Mouse (Mus musculus) layer of hippocampus, adult 8-10 months (tissue): ENCODE measurements around the gene Fbxo8. TPM values are rescaled to one million over a fixed set of nuclear protein-coding genes. Genes with fewer than 3 reads are reported as not detected.

Experiments
- DNase-seq, 2 experiments: peaks; one replicate each; pipeline ENCODE4 v3.0.0; 2022; ENCODE audit warnings: low spot score in 2 of 2
- total RNA-seq, 4 experiments: library from RNA; stranded (reverse); gene quantifications; 2 replicates each; pipeline ENCODE4 v1.2.4; 2022

The Fbxo8 gene
- total RNA-seq, result 10 to 100 TPM; 22.4 to 32.3 (median 29.8) TPM

DNA sequence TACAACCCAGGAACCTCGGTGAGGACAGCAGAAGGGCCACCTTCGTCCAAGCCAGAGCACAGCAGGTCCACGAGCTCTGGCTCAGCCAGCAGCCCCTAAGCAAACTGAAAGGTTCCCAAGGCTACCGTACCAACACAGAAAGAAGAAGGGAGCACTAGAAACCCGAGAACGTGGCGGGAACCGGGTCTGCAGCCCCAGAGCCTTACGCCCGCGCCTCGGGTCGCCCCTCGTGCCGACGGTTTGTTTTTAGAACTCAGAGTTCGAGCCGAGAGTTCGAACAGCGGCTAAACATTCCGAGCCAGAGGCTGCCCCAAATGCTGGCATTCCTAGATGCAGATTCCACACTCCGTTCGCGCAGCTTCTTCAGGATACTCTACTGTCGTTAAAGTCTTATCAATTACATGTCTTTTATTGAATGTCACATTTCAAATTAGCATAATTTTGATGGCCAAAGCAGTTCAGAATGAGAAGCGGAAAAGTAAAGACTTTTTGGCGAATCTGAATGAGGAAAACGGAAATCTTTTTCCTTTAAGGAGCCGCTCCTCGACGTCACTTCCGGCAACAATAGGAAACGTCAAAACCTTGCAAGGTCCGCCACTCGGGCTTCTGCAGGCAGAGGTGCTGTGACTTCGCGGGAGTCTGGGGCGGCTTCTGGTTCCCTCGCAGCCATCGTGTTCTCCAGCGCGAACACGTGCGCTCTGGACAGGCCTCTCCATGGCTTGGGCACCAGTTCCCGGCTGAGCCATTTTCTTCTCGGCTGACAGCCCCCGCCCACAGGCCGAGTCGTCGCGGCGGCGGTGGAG lies at the start of gene Fbxo8, which contains the start of gene Cep44:
Gene Fbxo8 (plus strand): TSS at position 533 of the 803 bp plus-strand sequence.
Gene Cep44 (minus strand): TSS at position 490 of the 803 bp plus-strand sequence.
- DNase-seq, result peak; percentile 76 to 78

DNA sequence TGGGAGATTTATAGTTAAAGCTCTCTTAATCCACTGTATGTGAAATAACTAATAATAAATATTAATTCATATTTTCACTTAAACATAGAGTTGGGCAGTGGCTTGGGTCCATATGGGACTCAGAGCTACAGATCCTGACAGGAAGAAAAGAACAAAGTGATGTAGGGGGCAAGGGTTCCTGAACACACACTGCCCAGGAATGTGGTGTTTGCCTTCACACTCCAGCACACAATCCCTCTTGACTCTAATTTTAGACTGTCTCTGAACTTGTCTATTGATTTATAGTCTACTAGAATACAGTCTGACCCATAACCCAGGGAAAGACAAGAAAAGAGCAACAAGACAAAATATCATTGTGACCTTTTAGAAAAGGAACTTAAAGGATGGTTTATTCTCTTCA lies 49.0 kb upstream of the Fbxo8 start:
- no peak for DNase-seq

DNA sequence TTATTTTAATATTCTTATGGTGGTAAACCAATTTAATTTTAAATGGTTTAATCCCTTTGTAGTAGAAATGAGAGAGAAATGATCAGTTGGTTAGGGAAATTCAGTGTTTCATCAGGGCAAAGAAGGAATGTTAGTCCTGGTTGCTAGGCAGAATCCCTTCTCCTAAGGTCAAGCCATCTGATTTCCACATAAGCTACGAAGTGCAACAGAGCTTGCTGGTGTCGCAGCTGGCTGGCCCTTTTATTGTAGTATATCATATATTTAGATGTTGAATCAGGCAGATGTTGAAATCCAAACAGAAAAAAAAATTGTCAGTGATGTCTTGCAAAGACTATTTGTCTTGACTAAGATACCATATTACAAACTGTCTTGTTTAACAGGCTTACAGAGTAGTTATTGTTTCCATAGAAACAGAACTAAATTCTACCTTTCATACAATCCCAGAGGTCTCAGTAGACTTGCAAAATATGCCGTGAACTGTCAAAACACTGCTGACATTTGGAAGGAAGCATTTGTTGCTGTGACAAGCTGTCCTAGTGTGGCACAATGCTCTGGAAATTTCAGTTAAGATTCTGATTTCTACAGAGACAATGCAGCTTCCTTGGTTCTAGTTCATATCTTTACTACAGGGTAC lies 42.5 kb upstream of the Fbxo8 start:
- DNase-seq, result no peak

DNA sequence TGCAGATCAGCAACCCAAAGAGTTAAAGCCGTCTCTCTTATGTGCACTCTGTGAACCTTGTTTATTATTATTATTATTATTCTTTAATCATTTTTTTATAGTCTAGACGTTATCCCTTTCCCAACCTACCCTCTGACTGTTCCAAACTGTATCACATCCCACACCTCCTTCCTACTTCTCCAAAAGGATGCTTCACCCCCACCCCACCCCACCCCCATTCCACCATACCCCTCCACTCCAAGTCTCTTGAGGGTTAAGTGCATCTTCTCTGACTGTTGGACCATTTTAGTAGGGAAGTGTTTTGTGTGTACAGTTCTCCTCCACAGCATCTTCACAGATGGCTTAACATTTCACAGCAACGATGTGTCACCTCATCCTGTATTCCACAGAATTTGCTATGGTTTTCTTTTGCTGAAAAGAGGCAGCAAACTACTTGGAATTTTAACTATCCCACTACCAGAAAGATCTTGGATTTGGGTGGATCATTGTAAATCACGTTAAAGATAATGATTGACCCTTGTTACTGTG lies 41.9 kb upstream of the Fbxo8 start:
- no peak for DNase-seq

DNA sequence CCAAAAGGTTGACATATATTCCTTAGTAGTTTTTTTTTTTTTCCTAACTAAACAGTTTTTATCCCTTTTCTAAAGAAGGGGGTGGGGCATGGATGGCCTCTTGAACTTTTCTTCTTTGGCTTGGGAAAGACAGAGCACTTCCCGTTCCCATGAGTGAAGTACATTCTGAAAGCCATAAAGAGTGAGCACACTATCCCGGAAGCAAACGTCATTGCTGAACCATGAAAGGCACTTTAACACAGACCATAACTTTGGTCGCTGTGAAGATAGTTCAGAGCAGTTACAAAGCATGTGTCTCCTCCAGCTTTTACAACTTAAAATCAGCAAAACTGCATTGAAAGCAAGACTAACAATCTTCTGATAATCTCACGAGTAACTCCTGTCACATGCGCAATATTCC lies 32.0 kb upstream of the Fbxo8 start:
- DNase-seq, result no peak

DNA sequence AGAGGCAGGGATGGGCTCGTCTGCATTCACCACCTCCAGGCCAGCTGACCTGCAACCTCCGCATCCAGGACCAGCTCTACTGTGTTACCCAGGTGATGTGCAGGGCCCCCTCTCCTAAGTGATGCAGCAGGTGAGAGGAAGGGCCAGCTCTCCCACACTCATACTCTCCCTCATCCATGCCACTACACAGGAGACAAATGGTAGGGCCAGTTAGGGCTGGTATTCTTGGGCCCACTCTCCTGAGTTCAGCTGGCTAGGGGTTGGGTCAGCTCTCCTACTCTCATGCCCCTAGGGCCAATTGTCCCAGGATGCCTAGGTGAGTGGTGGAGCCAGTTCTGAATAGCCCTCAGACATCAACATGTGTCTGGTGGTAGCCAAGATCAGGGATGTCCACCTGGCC lies 30.6 kb upstream of the Fbxo8 start:
- DNase-seq, result no peak

DNA sequence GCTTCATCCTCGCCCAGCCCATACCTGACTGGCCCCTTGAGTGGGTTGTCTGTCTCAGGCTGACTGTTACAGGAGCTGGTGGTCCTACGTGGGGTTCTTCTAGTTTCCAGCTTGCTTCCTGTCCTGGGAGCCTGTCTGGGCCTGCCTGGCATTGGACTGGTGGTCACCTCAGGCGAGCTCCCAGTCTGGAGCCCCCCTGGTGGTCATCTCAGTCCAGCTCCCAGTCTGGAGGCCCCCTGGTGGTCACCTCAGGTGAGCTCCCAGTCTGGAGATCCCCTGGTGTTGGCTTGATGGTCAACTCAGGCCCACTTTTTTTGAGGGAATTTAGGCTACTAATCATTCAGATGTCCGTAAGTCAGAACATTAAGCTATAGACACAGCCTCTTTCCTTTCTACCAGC lies 29.8 kb upstream of the Fbxo8 start:
- DNase-seq, result no peak

DNA sequence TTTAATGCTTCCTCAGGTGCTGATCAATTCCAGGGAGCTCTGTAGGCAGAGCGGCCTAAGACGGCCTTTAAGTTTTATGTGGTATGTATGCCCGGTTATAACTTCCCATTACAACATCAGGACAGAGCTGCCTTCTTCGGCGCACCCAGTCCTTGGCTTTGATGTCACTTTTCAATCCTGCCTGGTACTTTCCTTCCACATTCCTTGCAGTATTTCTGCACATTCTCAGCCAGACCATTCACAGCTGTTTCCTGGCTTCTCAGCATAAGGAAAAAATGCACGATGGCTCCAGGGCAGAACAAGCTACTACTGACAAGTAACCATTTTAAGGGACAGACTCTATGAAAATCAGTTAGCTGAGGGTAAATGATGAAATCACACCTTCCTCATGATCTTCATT lies 22.0 kb upstream of the Fbxo8 start:
- no peak for DNase-seq

DNA sequence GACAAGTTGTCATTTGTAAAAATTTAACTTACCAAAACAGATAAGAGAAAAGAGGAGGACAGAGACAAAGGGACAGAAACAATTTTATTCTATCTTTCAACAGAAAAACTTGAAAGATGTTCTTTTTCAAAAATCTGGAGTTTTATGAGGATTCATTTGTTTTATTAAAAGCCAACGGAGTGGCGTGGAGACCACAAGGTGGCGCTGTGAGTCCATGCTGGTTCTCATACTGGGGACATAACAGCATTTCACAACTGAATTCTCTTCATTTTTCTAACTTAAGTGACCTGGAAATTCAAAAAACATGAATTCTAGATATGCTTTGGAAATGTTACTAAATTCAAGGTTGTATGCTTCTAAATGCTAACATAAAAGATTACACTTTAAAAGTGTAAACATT lies 20.5 kb upstream of the Fbxo8 start:
- peak in 1 of 2 experiments; percentile 40 for DNase-seq

DNA sequence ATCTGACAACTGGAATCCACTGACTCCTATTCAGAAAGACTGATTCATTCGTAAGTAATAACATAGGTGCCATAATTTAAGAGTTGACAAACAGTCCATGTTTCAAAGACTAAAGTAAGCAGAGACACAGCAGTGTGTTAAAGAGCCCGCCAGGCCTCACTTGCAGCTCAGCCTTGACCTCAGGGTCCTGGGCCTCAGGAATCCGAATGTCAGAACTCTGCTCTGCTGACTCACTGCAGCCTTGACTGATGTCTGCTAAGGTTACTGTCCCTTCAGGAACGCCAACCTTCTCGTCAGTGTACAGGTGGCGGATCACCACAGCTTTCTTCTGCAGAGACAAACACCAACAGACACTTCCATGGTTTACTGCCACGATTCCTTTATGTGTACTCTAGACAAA lies 10.2 kb upstream of the Fbxo8 start:
- no peak for DNase-seq

DNA sequence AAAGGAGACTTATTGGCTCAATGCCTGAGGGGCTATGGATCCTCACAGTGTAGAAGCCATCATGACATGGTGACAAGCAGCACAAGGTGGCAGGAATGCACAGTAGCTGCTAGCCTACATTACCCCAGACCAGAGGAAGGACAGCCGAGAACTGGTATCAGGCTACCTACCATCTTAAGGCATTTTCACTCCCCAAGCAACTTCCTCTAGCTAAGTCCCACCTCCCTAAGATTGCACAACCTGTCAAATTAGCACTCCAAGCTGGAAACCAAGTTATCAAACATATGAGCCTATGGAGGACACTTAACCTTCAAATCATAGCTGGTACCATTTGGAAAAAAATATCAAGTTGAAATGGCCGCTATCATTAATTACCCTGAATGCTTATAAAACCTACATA lies 3.0 kb upstream of the Fbxo8 start:
- DNase-seq, result no peak

DNA sequence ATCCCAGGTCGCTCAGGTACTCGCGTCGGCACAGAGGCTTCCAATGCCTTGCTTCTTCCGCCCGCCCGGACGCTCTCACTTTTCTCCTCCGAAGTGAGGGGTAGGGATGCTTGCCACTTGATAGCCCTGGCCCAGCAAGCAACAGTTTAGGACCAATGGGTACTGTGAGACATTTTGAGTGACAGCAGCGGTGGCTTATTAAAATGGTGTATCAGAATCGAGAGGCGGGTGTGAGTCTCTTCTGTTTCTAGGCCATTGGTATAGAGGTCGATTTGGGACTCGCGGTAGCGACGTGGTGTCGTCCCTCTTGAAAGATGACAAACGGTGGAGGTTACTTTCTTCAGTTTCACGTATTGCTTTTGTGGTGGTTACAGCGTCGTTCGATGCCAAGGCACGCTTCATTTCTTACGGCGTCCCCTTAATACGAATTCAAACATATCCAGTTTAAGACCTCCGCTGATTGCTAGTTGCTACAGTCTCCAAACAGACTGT lies 517 bp downstream of the Fbxo8 start:
- peak; percentile 92 for DNase-seq

DNA sequence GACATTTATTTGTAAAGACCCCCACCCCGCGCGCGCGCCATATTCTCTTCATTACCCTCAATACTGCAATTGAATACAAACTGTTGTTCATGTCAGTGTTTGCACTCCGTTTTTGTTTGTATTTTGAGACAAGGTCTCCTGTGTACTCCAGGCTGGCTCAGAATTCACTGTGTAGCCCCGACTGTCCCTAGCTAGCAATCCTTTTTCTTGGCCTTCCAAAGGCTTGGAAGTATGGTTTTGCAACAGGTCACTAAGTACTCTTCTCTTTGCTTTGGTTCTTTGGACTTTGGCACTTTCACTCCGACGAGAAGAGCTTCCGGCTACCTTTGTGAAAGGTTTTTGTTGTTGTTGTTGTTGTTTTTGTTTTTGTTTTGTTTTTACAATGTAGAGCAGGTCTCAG lies 1.2 kb downstream of the Fbxo8 start:
- no peak for DNase-seq

DNA sequence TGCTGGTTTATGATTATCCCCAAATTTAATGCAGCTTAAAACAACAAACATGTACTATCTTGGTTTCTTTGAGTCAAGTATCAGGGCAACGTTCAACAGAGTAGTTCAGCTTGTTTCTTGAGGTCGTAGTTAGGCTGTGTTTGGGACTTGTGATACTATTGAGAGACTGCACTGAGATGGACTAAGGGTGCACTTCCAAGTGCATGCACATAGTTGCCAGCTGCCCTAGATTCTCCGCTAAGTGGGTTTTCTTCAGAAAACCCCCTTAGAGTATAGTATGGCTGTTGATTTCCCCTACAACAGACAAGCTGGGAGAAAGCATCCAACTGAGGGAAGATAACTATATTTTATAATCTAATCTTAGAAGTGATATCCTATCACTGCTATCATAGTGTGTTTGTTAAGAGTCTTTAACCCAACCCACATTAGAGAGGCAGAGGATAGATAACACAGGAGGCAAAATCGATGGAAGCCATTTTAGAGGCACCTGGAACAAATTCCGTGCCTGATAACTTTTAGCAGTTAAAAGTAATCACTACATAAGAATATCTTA lies 1.7 kb downstream of the Fbxo8 start:
- no peak for DNase-seq

DNA sequence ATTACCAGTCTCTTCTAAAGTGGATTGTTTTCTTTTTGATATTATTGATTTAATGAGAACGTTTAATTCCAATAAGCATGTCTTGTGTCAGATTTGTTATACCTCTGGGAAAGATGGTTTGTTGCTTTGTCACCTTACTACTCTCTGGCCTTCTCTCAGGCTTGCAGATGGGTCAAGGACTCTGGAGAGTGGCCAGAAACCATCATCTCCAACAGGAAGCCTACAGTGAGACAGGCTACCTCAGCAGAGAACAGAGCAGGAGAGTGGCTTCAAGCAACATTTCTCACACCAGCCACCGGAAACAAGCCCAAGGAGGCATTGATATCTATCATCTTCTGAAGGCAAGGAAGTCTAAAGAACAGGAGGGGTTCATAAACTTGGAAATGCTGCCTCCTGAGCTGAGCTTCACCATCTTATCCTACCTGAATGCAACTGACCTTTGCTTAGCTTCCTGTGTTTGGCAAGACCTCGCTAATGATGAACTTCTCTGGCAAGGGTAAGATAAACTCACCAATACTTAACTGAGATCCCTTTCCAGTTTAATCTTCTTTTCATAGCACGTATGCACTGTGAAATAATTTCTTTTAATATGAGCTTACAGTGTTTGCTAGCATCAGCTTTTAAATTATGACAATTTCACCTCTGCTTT lies 13.6 kb downstream of the Fbxo8 start:
- DNase-seq, result no peak

DNA sequence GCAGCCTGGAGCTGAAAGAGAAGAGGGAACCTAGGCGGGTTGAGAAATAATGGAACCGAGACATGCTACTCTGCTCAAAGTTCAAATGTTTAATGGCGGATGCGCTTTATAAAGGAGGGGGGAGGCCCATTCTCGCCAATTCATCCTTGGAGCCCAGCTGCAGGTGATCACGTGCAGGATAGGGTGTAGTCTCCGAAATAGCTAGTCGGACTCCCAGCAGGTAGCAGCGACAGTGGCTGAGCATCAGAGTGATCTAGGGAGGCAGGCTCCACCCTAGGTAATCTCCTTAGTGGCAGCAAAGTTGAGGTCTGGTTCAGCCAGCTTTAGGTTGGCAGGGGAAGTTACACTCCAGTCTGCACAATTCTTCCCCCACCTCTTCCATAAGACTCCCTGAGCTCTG lies 16.0 kb downstream of the Fbxo8 start:
- DNase-seq, result no peak

DNA sequence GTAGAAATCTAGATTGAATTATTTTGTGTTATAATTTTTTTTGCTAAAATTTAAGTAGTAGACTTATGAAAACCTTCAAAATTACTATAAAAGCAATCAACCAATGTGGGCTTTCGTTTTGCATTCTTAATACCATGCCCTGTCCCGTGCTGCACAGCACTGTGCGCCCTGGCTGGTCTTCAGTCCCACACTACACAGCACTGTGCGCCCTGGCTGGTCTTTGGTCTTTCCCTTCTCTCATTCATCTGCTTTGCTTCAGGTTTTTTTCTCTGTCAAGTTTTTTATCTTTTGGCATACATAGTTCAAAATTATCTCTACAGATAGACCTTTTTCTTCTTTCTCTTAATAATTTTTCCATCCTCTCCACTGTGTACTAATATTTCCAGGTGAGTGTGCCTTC lies 30.0 kb downstream of the Fbxo8 start:
- DNase-seq, result no peak

DNA sequence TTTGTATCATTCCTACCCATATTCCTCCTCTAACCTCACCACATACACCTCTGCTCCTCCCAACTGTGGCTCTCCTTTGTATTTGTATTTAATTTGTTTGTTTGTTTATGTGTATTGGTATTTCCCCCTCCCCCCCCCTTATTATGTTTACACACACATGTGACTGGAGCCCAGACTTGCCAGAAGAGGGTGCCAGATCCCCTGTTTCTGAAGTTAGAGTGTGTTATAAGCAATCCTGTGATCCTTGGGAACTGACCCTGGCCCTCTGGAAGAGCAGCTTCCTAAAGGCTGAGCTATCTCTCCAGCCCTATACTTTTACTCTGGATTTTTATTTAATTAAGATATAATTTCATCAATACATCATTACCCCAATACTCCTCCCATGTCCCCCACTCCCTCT lies 32.0 kb downstream of the Fbxo8 start:
- no peak for DNase-seq

DNA sequence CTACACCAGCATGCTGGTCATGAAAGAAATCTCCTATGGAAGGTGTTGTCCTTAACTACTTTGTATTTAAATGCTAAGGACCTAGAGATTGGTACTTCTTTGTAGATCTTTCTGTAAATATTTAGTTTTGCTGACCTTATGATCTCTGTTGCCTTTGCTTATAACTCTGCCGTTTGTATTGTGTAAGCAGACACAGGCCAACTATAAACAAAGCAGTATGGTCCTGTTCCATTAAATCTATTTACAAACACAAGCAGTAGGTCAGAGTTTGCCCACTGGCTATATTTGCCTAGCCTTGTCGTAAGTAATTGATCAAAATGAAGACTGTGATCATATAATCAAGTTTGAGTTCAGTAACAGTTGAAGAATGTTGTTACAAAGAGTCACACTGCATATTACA lies 38.1 kb downstream of the Fbxo8 start:
- DNase-seq, result no peak

DNA sequence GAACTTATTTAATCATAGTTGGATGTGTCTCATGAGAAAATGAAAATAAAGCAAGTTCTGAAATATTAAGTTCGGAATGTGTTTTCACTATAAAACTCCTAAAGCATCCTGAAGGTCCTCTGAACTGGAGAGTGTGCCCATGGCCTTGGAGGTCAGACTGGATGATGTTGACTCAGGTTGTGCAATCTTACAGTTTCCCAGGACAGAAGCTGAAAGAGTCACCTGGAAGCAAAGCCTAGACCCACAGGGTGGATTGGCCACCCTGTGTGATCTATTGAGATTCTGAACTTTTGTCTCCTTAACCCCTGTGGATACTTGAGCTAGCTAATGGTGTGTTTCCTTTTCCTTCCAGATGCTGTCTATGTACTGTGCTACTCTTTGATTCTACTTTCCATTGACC lies 40.2 kb downstream of the Fbxo8 start:
- DNase-seq, result no peak

DNA sequence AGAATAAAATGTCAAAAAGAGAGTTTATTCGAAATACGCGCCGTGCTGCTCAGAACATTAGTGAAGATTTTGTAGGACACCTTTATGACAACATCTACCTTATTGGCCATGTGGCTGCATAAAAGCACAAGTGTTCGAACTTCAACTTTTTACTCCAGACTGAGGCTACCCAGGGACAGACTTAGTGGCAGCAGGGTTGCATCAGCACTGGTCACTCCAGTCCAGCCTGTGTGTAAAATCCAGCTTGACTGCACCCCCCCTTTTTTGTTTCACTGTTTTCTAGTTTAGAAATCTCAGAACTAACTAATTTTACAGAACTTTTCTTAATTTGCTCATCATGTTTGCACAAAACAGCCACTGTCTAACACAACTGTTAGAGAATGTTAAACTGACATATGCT lies 40.6 kb downstream of the Fbxo8 start:
- no peak for DNase-seq

DNA sequence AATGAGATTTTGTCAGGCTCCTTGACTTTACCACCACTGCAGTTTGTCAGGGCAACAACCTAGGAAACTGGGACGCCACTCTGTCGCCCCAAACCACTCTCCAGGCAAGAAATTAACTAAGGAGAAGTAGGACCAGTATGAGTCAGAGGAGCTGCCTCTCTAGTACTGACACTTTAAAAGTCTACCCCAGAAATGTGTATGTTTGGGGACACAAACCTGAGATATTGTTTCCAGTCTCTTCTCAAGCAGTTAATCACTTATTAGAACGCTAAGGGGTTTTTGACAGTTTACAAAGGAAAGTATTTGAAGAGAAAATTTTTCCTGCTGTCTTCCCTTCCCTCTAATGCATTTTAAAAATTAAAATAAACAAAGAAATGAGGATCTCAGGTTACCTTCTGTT lies 55.6 kb downstream of the Fbxo8 start:
- DNase-seq, result no peak
